Mouse (Mus musculus): ENCODE data around the gene Setd4. TPM values are rescaled to one million over a fixed set of nuclear protein-coding genes. Genes with fewer than 3 reads are reported as not detected.

Setd4 gene
- polyA plus RNA-seq, 2 experiments, result 3.6 to 4.1 TPM

DNA sequence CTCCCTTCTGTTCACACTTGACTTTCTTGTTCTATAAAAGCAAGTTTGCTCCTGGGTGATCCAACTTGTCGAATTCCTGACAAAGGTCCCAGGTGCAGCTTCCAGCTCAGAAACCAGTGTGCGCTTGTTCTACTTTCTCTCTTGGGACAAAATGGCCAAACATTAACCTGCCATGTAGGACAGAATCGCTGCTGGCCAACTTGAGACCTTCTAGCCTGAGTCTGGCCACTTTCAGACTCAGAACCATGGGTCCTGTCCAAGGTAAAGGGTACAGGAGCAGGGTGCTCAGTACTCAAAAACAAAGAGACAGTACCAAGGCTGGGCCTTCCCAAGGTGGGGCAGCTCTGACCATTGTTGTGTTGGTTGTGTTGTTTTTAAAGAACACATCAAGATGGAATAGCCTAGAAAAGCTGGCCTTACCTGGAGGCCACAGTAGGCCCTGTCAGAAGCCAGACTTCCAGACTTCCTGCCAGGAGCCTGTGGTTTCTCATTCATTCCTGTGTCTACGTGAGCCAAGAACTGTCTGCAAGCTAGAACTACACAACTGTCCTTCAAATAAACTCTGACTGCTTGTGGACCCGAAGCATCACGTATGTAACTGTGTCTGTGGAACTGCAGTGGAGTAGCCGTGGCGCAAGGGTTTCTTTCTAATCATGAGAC, 25.4 kb downstream of the Setd4 start:
- WGBS (ENCODE audit: insufficient replicate concordance), result 65% methylated on average over 8 of the region's 8 CpGs
- H3K4me2 ChIP-seq (ENCODE audit: low read depth), result no peak overlapping the region
- no peaks in the 10 kb centered on the region for H3K27me3 ChIP-seq (ENCODE audit: control insufficient read depth, insufficient read depth, low read length)
- H3K9ac ChIP-seq (replicated peaks), result no peak overlapping the region
- H3K36me3 ChIP-seq (replicated peaks; ENCODE audit: control insufficient read depth, insufficient read depth, low read depth), result no peaks in the 10 kb centered on the region
- DNase-seq (ENCODE audit: low read depth in 3 of 3, low spot score in 3 of 3) (no peak), ATAC-seq (ENCODE audit: insufficient read depth) (no peak)
- no peak overlapping the region for H3K27ac ChIP-seq
- no peak overlapping the region for H3K4me3 ChIP-seq (ENCODE audit: insufficient read depth in 1 of 2, low read depth in 2 of 2, low read length in 2 of 2)
- no peaks in the 10 kb centered on the region for H3K9me3 ChIP-seq (ENCODE audit: control insufficient read depth, low read length)
- 0 out of 4 replicates have a peak, but pooled peaks cover 0 to 2% of the 10 kb centered on the region in 2 experiments for H3K4me1 ChIP-seq (replicated peaks; ENCODE audit: control insufficient read depth in 2 of 2, insufficient read depth in 2 of 2, low read length in 1 of 2)
- TF ChIP-seq EP300 (IDR thresholded peaks at IDR 0.05; ENCODE audit: low read depth), result no peak
- no peak for TF ChIP-seq CTCF (IDR thresholded peaks at IDR 0.05; ENCODE audit: low read depth)

- Histone ChIP-seq H3K36me3 (replicated peaks; ENCODE audit: control insufficient read depth, insufficient read depth, low read depth) (no peaks in the 10 kb centered on the region), H3K27me3 (ENCODE audit: control insufficient read depth, insufficient read depth, low read length) (no peaks in the 10 kb centered on the region), H3K9me3 (ENCODE audit: control insufficient read depth, low read length) (no peaks in the 10 kb centered on the region), H3K27ac (no peak overlapping the region), H3K4me2 (ENCODE audit: low read depth) (no peak overlapping the region), H3K4me1 (replicated peaks; ENCODE audit: control insufficient read depth in 2 of 2, insufficient read depth in 2 of 2, low read length in 1 of 2) (0 out of 4 replicates have a peak, but pooled peaks cover 0 to 2% of the 10 kb centered on the region in 2 experiments), H3K4me3 (ENCODE audit: insufficient read depth in 1 of 2, low read depth in 2 of 2, low read length in 2 of 2) (no peak overlapping the region), H3K9ac (replicated peaks) (no peak overlapping the region)
- WGBS (ENCODE audit: insufficient replicate concordance), result 33% methylated on average over 14 of the region's 14 CpGs
- peak; percentile 93 for TF ChIP-seq CTCF (IDR thresholded peaks at IDR 0.05; ENCODE audit: low read depth)
- TF ChIP-seq EP300 (IDR thresholded peaks at IDR 0.05; ENCODE audit: low read depth), result no peak
- ATAC-seq (ENCODE audit: insufficient read depth) (no peak), DNase-seq (ENCODE audit: low read depth in 3 of 3, low spot score in 3 of 3) (peak; percentile 28 to 46 (median 36))
Measured at GRCm38 (mm10) chr16:93576412-93577082, 27.3 kb downstream of the Setd4 start.

DNA sequence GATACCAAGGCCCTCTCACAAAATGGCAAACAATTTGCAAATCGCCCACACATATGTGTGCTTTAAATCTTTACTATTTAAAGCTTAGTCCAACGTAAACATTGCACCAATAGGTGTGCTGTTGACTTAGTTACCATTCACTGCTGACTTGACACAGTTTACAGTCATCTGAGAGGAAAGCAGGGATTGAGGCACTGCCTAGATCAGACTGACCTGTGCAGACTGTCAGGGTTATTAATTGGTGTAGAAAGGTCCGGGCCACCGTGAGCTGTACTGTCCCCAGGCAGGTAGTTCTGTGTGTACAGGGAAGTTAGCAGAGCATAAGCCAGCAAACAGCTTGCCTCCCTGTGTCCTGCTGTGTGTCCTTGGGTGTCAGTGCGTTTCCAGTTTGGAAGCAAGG, 28.3 kb downstream of the Setd4 start:
- no peak for DNase-seq (ENCODE audit: low read depth in 3 of 3, low spot score in 3 of 3)
- Histone ChIP-seq H3K27me3 (ENCODE audit: control insufficient read depth, insufficient read depth, low read length) (no peaks in the 10 kb centered on the region), H3K4me3 (ENCODE audit: insufficient read depth in 1 of 2, low read depth in 2 of 2, low read length in 2 of 2) (no peak overlapping the region), H3K4me2 (ENCODE audit: low read depth) (no peak overlapping the region), H3K9ac (replicated peaks) (no peak overlapping the region), H3K4me1 (replicated peaks; ENCODE audit: control insufficient read depth in 2 of 2, insufficient read depth in 2 of 2, low read length in 1 of 2) (0 out of 4 replicates have a peak, but pooled peaks cover 0 to 2% of the 10 kb centered on the region in 2 experiments), H3K9me3 (ENCODE audit: control insufficient read depth, low read length) (no peaks in the 10 kb centered on the region), H3K27ac (no peak overlapping the region), H3K36me3 (replicated peaks; ENCODE audit: control insufficient read depth, insufficient read depth, low read depth) (no peaks in the 10 kb centered on the region)
- no peak for ATAC-seq (ENCODE audit: insufficient read depth)
- TF ChIP-seq CTCF (IDR thresholded peaks at IDR 0.05; ENCODE audit: low read depth) (no peak), EP300 (IDR thresholded peaks at IDR 0.05; ENCODE audit: low read depth) (no peak)
- 56% methylated on average over 5 of the region's 5 CpGs for WGBS (ENCODE audit: insufficient replicate concordance)

- ATAC-seq (ENCODE audit: insufficient read depth) (no peak), DNase-seq (ENCODE audit: low read depth in 3 of 3, low spot score in 3 of 3) (no peak)
- H3K4me2 ChIP-seq (ENCODE audit: low read depth), result no peak overlapping the region
- 39% methylated on average over 18 of the region's 18 CpGs for WGBS (ENCODE audit: insufficient replicate concordance)
- TF ChIP-seq CTCF (IDR thresholded peaks at IDR 0.05; ENCODE audit: low read depth) (no peak), EP300 (IDR thresholded peaks at IDR 0.05; ENCODE audit: low read depth) (no peak)
- no peaks in the 10 kb centered on the region for H3K9me3 ChIP-seq (ENCODE audit: control insufficient read depth, low read length)
- no peaks in the 10 kb centered on the region for H3K27me3 ChIP-seq (ENCODE audit: control insufficient read depth, insufficient read depth, low read length)
- H3K4me1 ChIP-seq (replicated peaks; ENCODE audit: control insufficient read depth in 2 of 2, insufficient read depth in 2 of 2, low read length in 1 of 2), result 0 out of 4 replicates have a peak, but pooled peaks cover 0 to 2% of the 10 kb centered on the region in 2 experiments
- no peak overlapping the region for H3K4me3 ChIP-seq (ENCODE audit: insufficient read depth in 1 of 2, low read depth in 2 of 2, low read length in 2 of 2)
- no peak overlapping the region for H3K9ac ChIP-seq (replicated peaks)
- H3K27ac ChIP-seq, result no peak overlapping the region
- no peaks in the 10 kb centered on the region for H3K36me3 ChIP-seq (replicated peaks; ENCODE audit: control insufficient read depth, insufficient read depth, low read depth)
Measured at GRCm38 (mm10) chr16:93574521-93575191, 29.2 kb downstream of the Setd4 start.

GRCm38 (mm10) chr16:93573434-93573833, 30.4 kb downstream of the Setd4 start:
- 73% methylated on average over 5 of the region's 5 CpGs for WGBS (ENCODE audit: insufficient replicate concordance)
- DNase-seq (ENCODE audit: low read depth in 3 of 3, low spot score in 3 of 3) (no peak), ATAC-seq (ENCODE audit: insufficient read depth) (no peak)
- Histone ChIP-seq H3K9me3 (ENCODE audit: control insufficient read depth, low read length) (no peaks in the 10 kb centered on the region), H3K27ac (no peak overlapping the region), H3K27me3 (ENCODE audit: control insufficient read depth, insufficient read depth, low read length) (no peaks in the 10 kb centered on the region), H3K4me3 (ENCODE audit: insufficient read depth in 1 of 2, low read depth in 2 of 2, low read length in 2 of 2) (no peak overlapping the region), H3K4me1 (replicated peaks; ENCODE audit: control insufficient read depth in 2 of 2, insufficient read depth in 2 of 2, low read length in 1 of 2) (0 out of 4 replicates have a peak, but pooled peaks cover 0 to 2% of the 10 kb centered on the region in 2 experiments), H3K9ac (replicated peaks) (no peak overlapping the region), H3K4me2 (ENCODE audit: low read depth) (no peak overlapping the region), H3K36me3 (replicated peaks; ENCODE audit: control insufficient read depth, insufficient read depth, low read depth) (no peaks in the 10 kb centered on the region)
- TF ChIP-seq EP300 (IDR thresholded peaks at IDR 0.05; ENCODE audit: low read depth) (no peak), CTCF (IDR thresholded peaks at IDR 0.05; ENCODE audit: low read depth) (no peak)

All from liver, embryonic 14.5 days (tissue).